ENCODE assay signal across 31 mouse cellular contexts in genomic region chr6:143372487-143372886, GRCm38 (mm10).
DNase-seq lines count a peak whose midpoint lies in the region; ATAC-seq and TF ChIP-seq lines count a peak whose summit lies in the region.
"Had no signal": no experiment of that assay in that cellular context is flagged by ENCODE, and none has a peak within 500 bp of the region (broad histone marks: within the 10 kb centered on the region; RNA-seq: fewer than 3 reads in every experiment).

No protein-coding gene starts in this region.

- H3K36me3 ChIP-seq in hindbrain, embryonic 16.5 days (ENCODE audit: control insufficient read depth, insufficient read depth, low read length), result no peaks in the 10 kb centered on the region
- no peaks in the 10 kb centered on the region for H3K36me3 ChIP-seq in hindbrain, embryonic 13.5 days
- no peaks in the 10 kb centered on the region for H3K36me3 ChIP-seq in forebrain, embryonic 12.5 days (replicated peaks)
- no peaks in the 10 kb centered on the region for H3K36me3 ChIP-seq in midbrain, embryonic 14.5 days (ENCODE audit: control insufficient read depth, insufficient read depth, low read length)
- H3K36me3 ChIP-seq: embryonic facial prominence, embryonic 15.5 days; G1E; limb, embryonic 10.5 days; liver, embryonic 15.5 days; lung, embryonic 15.5 days; neural tube, embryonic 13.5 days had no signal

- no peak overlapping the region for H3K4me2 ChIP-seq in hindbrain, embryonic 16.5 days (ENCODE audit: low read length)
- no peak overlapping the region for H3K4me2 ChIP-seq in hindbrain, embryonic 13.5 days
- no peak overlapping the region for H3K4me2 ChIP-seq in forebrain, embryonic 12.5 days
- no peak overlapping the region for H3K4me2 ChIP-seq in midbrain, embryonic 14.5 days (ENCODE audit: low read length)
- H3K4me2 ChIP-seq: embryonic facial prominence, embryonic 15.5 days; liver, embryonic 15.5 days; lung, embryonic 15.5 days; neural tube, embryonic 13.5 days had no signal

- H3K4me3 ChIP-seq in hindbrain, embryonic 16.5 days (ENCODE audit: low read length), result no peak overlapping the region
- H3K4me3 ChIP-seq in hindbrain, embryonic 13.5 days, result no peak overlapping the region
- H3K4me3 ChIP-seq in forebrain, embryonic 12.5 days (replicated peaks), result no peak overlapping the region
- no peak overlapping the region for H3K4me3 ChIP-seq in midbrain, embryonic 14.5 days (replicated peaks; ENCODE audit: low read depth, low read length)
- H3K4me3 ChIP-seq: embryonic facial prominence, embryonic 15.5 days; limb, embryonic 10.5 days; liver, embryonic 15.5 days; lung, embryonic 15.5 days; megakaryocyte, embryonic 14.5 days; myocyte; neural tube, embryonic 13.5 days had no signal

- no peak overlapping the region for H3K9ac ChIP-seq in hindbrain, embryonic 16.5 days (ENCODE audit: low read depth, low read length)
- H3K9ac ChIP-seq in hindbrain, embryonic 13.5 days, result no peak overlapping the region
- H3K9ac ChIP-seq in forebrain, embryonic 12.5 days, result no peak overlapping the region
- H3K9ac ChIP-seq in midbrain, embryonic 14.5 days (replicated peaks; ENCODE audit: low read length), result no peak overlapping the region
- H3K9ac ChIP-seq: embryonic facial prominence, embryonic 15.5 days; liver, embryonic 15.5 days; lung, embryonic 15.5 days; neural tube, embryonic 13.5 days had no signal

- no peaks in the 10 kb centered on the region for H3K9me3 ChIP-seq in hindbrain, embryonic 16.5 days (ENCODE audit: control insufficient read depth, low read length)
- H3K9me3 ChIP-seq in hindbrain, embryonic 13.5 days, result no peaks in the 10 kb centered on the region
- no peaks in the 10 kb centered on the region for H3K9me3 ChIP-seq in forebrain, embryonic 12.5 days
- no peaks in the 10 kb centered on the region for H3K9me3 ChIP-seq in midbrain, embryonic 14.5 days (ENCODE audit: control insufficient read depth, low read length)
- H3K9me3 ChIP-seq: embryonic facial prominence, embryonic 15.5 days; limb, embryonic 10.5 days; liver, embryonic 15.5 days; lung, embryonic 15.5 days; megakaryocyte, embryonic 14.5 days; neural tube, embryonic 13.5 days had no signal

- no peak overlapping the region for H3K27ac ChIP-seq in hindbrain, embryonic 16.5 days (ENCODE audit: low read depth, low read length)
- H3K27ac ChIP-seq in hindbrain, embryonic 13.5 days, result no peak overlapping the region
- no peak overlapping the region for H3K27ac ChIP-seq in forebrain, embryonic 12.5 days
- no peak overlapping the region for H3K27ac ChIP-seq in midbrain, embryonic 14.5 days (replicated peaks; ENCODE audit: low read depth, low read length)
- H3K27ac ChIP-seq: embryonic facial prominence, embryonic 15.5 days; limb, embryonic 10.5 days; liver, embryonic 15.5 days; lung, embryonic 15.5 days; neural tube, embryonic 13.5 days had no signal

- TF ChIP-seq POLR2A in brain, embryonic 14.5 days (IDR thresholded peaks at IDR 0.05; ENCODE audit: borderline replicate concordance, extremely low read depth, insufficient read depth, insufficient read length, poor library complexity, severe bottlenecking), result no peak

- ATAC-seq in hindbrain, embryonic 16.5 days, result 0 out of 2 replicates have a peak, but pooled peaks have one; percentile 40
- no peak for ATAC-seq in hindbrain, embryonic 13.5 days (ENCODE audit: low FRiP score)
- ATAC-seq in forebrain, embryonic 12.5 days (ENCODE audit: low FRiP score), result peak; percentile 39; the same call in 1 of the 2 replicates
- no peak for ATAC-seq in midbrain, embryonic 14.5 days (ENCODE audit: low FRiP score, low TSS enrichment)
- no peak for ATAC-seq in megakaryocyte-erythroid progenitor cell, adult 5-6 weeks (replicated peaks; ENCODE audit: low FRiP score, low TSS enrichment, poor library complexity, severe bottlenecking)
- ATAC-seq: inflammation-experienced regulatory T-cells, adult 6 months had no signal

- 21% methylated on average over 5 of the region's 5 CpGs for WGBS in hindbrain, embryonic 16.5 days
- 22% methylated on average over 5 of the region's 5 CpGs for WGBS in hindbrain, embryonic 13.5 days
- 4% methylated on average over 5 of the region's 5 CpGs for WGBS in forebrain, embryonic 12.5 days
- 10% methylated on average over 5 of the region's 5 CpGs for WGBS in midbrain, embryonic 14.5 days

- no peaks in the 10 kb centered on the region for H3K27me3 ChIP-seq in hindbrain, embryonic 16.5 days (replicated peaks; ENCODE audit: control insufficient read depth, insufficient read depth, low read length)
- H3K27me3 ChIP-seq in hindbrain, embryonic 13.5 days, result 0 out of 2 replicates have a peak, but pooled peaks cover 2% of the 10 kb centered on the region
- no peaks in the 10 kb centered on the region for H3K27me3 ChIP-seq in forebrain, embryonic 12.5 days
- H3K27me3 ChIP-seq in midbrain, embryonic 14.5 days (ENCODE audit: control insufficient read depth, insufficient read depth, low read length), result no peaks in the 10 kb centered on the region
- H3K27me3 ChIP-seq: CH12.LX; liver, embryonic 15.5 days; lung, embryonic 15.5 days; megakaryocyte, embryonic 14.5 days; neural tube, embryonic 13.5 days had no signal

- peak; percentile 22; the same call in 1 of the 2 replicates for TF ChIP-seq CTCF in brain, embryonic 14.5 days (IDR thresholded peaks at IDR 0.05; ENCODE audit: borderline replicate concordance, extremely low read depth, insufficient read depth, insufficient read length)

- peak; percentile 68 for DNase-seq in brain, embryonic 14.5 days (ENCODE audit: low read depth)
- DNase-seq in midbrain, embryonic 14.5 days, result peak; percentile 31
- no peak for DNase-seq in thymus, postnatal 36 days
- DNase-seq: adrenal gland, adult 2 months; B cell, adult 2 months; cerebellum, adult 11-12 months; cerebellum, postnatal 36 days; gastrocnemius, postnatal 14 days; heart, postnatal 4 days; kidney, adult 18-20 months; kidney, postnatal 4 days; layer of hippocampus, adult 9-11 months; liver; lung, postnatal 36 days; right cerebral cortex, adult 18-20 months; right cerebral cortex, postnatal 4 days; thymus, adult 18-20 months had no signal

- H3K4me1 ChIP-seq in hindbrain, embryonic 16.5 days (ENCODE audit: control insufficient read depth, insufficient read depth, low read depth, low read length), result peaks cover 6% of the 10 kb centered on the region
- H3K4me1 ChIP-seq in hindbrain, embryonic 13.5 days (replicated peaks), result peaks cover 16% of the 10 kb centered on the region; the same call in 1 of the 2 replicates
- peaks cover 16% of the 10 kb centered on the region for H3K4me1 ChIP-seq in forebrain, embryonic 12.5 days
- H3K4me1 ChIP-seq in midbrain, embryonic 14.5 days (ENCODE audit: control insufficient read depth, insufficient read depth, low read length), result peaks cover 6% of the 10 kb centered on the region
- H3K4me1 ChIP-seq: embryonic facial prominence, embryonic 15.5 days; liver, embryonic 15.5 days had no signal

Comparison
In these comparisons a context has a peak if more than half of its experiments do, and no peak if none do; other contexts are left out.
1. ATAC-seq: peak in hindbrain, embryonic 16.5 days (single experiment) and forebrain, embryonic 12.5 days (single experiment); none in hindbrain, embryonic 13.5 days (single experiment), midbrain, embryonic 14.5 days (single experiment) and megakaryocyte-erythroid progenitor cell, adult 5-6 weeks (single experiment).
2. DNase-seq: peak in brain, embryonic 14.5 days (single experiment) and midbrain, embryonic 14.5 days (single experiment); none in thymus, postnatal 36 days (0 of 2).